Mouse (Mus musculus) urinary bladder, postnatal 25 days (tissue): ENCODE measurements at regions not wholly inside any gene's neighbourhood (a gene's known extent, or its start where the extent isn't known, plus 50 kb on each side); places are given as distances from the start of the nearest gene placed in this dataset.

Source experiments
- DNase-seq: peaks from one replicate; pipeline ENCODE4 v3.0.0; 2022; ENCODE audit warnings: low spot score

GRCm38 (mm10) chr11:23996250-23996649 is 78.6 kb downstream of the A830031A19Rik start:
- DNase-seq: no peak

- DNase-seq: no peak
These were observed 80.7 kb downstream of the A830031A19Rik start for GRCm38 (mm10) chr11:23994160-23994559.

GRCm38 (mm10) chr11:23987532-23988450 is 87.1 kb downstream of the A830031A19Rik start:
- DNase-seq: no peak

- no peak for DNase-seq
These were observed 89.6 kb downstream of the A830031A19Rik start for GRCm38 (mm10) chr11:23985231-23985630.

- peak; percentile 58 for DNase-seq
These were observed 84.3 kb upstream of the Papolg start for GRCm38 (mm10) chr11:23979332-23979731.

- DNase-seq: no peak
These were observed 83.2 kb upstream of the Papolg start for GRCm38 (mm10) chr11:23978300-23978699.

GRCm38 (mm10) chr11:23977096-23977495 is 82.0 kb upstream of the Papolg start:
- DNase-seq: no peak

- no peak for DNase-seq
These were observed 59.3 kb upstream of the Papolg start for GRCm38 (mm10) chr11:23954323-23954722.

- no peak for DNase-seq
These were observed 50.9 kb upstream of the Papolg start for GRCm38 (mm10) chr11:23945966-23946365.
